Mouse (Mus musculus): ENCODE measurements around the gene Vti1a. TPM values are rescaled to one million over a fixed set of nuclear protein-coding genes. Genes with fewer than 3 reads are reported as not detected.
A peak's percentile ranks its signal among the peaks of the same experiment; 100 is the strongest.

Vti1a gene
- polyA plus RNA-seq, 1 experiment: 35.0 TPM

DNA sequence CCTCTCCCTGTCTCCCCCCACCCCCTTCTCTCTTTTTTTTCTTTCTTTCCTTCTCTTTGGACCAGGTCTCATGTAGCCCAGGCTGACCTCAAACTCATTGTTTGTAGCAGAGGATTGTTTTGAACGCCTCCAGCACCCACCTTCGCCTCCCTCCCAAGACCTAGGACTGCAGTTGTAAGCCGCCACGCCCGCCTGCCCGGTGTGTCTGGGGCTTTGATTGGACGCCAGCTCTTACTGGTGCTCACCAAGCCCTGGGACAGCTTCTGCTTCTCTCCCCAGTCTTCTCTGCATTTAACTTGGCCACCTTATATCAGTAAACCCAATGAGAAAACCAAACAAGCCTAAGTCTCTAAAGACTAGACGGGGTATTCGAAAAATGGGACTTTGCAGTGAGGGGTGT is 238.6 kb downstream of the Vti1a start:
- WGBS: 93% methylated on average over 9 of the region's 9 CpGs
- no peak for TF ChIP-seq CTCF (IDR thresholded peaks at IDR 0.05; ENCODE audit: borderline replicate concordance, insufficient read depth, low read depth, low read length)
- no peak for TF ChIP-seq POLR2A (IDR thresholded peaks at IDR 0.05; ENCODE audit: borderline replicate concordance, insufficient read depth, low read length)
- no peak for DNase-seq
- Histone ChIP-seq H3K4me1 (ENCODE audit: control insufficient read depth, insufficient read depth, low read length) (no peaks in the 10 kb centered on the region), H3K4me3 (replicated peaks; ENCODE audit: insufficient read depth, low read depth, low read length) (no peak overlapping the region), H3K27ac (ENCODE audit: insufficient read depth, low read length) (no peak overlapping the region), H3K27me3 (ENCODE audit: control insufficient read depth, insufficient read depth, low read length) (no peaks in the 10 kb centered on the region)

GRCm38 (mm10) chr19:55556168-55556999 is 240.3 kb downstream of the Vti1a start:
- no peak overlapping the region for H3K27ac ChIP-seq (ENCODE audit: insufficient read depth, low read length)
- no peak overlapping the region for H3K4me3 ChIP-seq (replicated peaks; ENCODE audit: insufficient read depth, low read depth, low read length)
- no peaks in the 10 kb centered on the region for H3K4me1 ChIP-seq (ENCODE audit: control insufficient read depth, insufficient read depth, low read length)
- TF ChIP-seq POLR2A (IDR thresholded peaks at IDR 0.05; ENCODE audit: borderline replicate concordance, insufficient read depth, low read length) (no peak), CTCF (IDR thresholded peaks at IDR 0.05; ENCODE audit: borderline replicate concordance, insufficient read depth, low read depth, low read length) (no peak)
- WGBS: 65% methylated on average over 21 of the region's 21 CpGs
- peak in 1 of 2 experiments; percentile 29 for DNase-seq
- no peaks in the 10 kb centered on the region for H3K27me3 ChIP-seq (ENCODE audit: control insufficient read depth, insufficient read depth, low read length)

- Histone ChIP-seq H3K4me3 (replicated peaks; ENCODE audit: insufficient read depth, low read depth, low read length) (no peak overlapping the region), H3K4me1 (ENCODE audit: control insufficient read depth, insufficient read depth, low read length) (peaks cover 11% of the 10 kb centered on the region), H3K27ac (ENCODE audit: insufficient read depth, low read length) (no peak overlapping the region), H3K27me3 (ENCODE audit: control insufficient read depth, insufficient read depth, low read length) (no peaks in the 10 kb centered on the region)
- WGBS: 97% methylated on average over 12 of the region's 12 CpGs
- no peak for DNase-seq
- TF ChIP-seq POLR2A (IDR thresholded peaks at IDR 0.05; ENCODE audit: borderline replicate concordance, insufficient read depth, low read length) (no peak), CTCF (IDR thresholded peaks at IDR 0.05; ENCODE audit: borderline replicate concordance, insufficient read depth, low read depth, low read length) (no peak)
Observed at GRCm38 (mm10) chr19:55559331-55559730, 243.2 kb downstream of the Vti1a start.

DNA sequence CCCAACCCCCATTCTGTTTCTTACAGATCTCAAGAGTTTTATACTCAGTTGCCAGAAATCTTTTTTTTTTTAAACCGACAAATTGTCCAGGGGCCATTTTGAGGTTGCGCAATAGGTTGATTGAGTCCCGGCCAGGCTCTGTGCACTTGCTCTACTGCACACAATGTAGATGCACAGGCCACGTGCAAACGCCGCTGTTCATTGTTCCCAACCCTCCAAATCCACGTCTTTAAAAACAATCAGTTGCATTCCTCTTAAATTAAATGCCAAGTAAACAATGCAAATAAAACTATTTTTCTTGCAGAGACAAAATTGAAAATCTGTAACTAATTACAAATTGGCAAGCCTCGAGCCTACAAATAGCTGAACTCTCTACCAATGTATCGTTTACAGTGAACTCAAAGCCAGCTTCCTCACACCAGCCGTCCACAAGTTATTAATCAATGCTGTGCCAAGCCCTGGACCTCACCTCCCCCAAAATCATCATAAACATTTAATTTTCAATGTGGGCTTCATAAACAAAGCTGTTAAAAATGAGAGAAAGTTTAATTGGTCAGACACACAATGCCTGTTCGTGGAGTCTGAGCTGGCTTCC is 244.1 kb downstream of the Vti1a start:
- Histone ChIP-seq H3K4me3 (replicated peaks; ENCODE audit: insufficient read depth, low read depth, low read length) (no peak overlapping the region), H3K27me3 (ENCODE audit: control insufficient read depth, insufficient read depth, low read length) (no peaks in the 10 kb centered on the region), H3K4me1 (ENCODE audit: control insufficient read depth, insufficient read depth, low read length) (peaks cover 17% of the 10 kb centered on the region), H3K27ac (ENCODE audit: insufficient read depth, low read length) (no peak overlapping the region)
- WGBS: 94% methylated on average over 11 of the region's 11 CpGs
- no peak for TF ChIP-seq CTCF (IDR thresholded peaks at IDR 0.05; ENCODE audit: borderline replicate concordance, insufficient read depth, low read depth, low read length)
- no peak for TF ChIP-seq POLR2A (IDR thresholded peaks at IDR 0.05; ENCODE audit: borderline replicate concordance, insufficient read depth, low read length)
- DNase-seq: no peak

DNA sequence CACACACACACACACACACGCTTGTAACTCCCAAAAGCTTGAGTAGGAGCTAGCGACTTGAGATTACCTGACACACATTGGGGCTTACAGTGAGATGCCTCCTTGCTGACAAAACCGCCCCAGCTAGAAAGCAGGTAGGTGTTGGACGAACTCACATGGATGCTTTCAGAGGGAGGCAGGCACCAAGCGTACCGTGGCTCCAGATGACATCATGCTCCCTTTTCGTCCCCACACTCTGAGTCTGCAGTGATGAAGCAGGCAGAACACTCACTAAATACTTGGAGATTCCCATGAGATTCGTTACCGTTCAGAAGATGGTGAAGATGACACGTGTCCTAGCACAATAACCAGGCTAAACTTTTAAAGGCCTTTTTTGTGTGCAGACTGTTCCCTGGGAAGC is 245.4 kb downstream of the Vti1a start:
- WGBS: 98% methylated on average over 10 of the region's 10 CpGs
- H3K4me1 ChIP-seq (ENCODE audit: control insufficient read depth, insufficient read depth, low read length): peaks cover 17% of the 10 kb centered on the region

DNA sequence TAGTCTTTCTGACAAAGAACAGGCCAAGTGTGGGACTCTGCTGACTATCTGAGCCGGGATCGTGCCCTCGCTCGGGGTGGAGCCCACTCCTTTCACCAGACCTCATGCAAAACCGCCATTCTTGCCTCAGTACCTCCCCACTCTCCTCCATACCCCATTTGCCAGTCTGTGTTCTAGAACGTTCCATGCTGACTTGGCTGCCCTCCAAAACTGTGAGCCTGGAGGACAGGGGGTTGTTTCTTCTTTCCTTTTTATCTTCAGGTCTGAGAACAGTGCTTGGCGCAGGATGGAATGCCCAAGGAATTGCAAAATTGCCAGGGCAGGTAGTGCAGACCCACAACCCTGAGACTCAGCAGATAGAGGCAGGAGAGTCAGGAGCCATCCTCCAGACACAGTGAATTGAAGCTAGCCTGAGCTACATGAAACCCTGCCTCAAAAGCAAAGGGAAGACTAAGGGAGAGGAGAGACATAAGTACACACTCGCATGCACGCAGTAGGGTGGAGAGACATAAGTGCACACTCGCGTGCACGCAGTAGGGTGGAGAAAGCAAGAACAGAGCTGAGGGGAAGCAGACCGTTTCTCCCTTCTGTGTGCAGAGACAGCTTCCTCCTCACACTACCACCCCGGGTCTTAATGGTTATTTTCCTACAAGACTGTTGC is 246.5 kb downstream of the Vti1a start:
- H3K27me3 ChIP-seq (ENCODE audit: control insufficient read depth, insufficient read depth, low read length): no peaks in the 10 kb centered on the region
- no peak overlapping the region for H3K4me3 ChIP-seq (replicated peaks; ENCODE audit: insufficient read depth, low read depth, low read length)
- no peak for TF ChIP-seq CTCF (IDR thresholded peaks at IDR 0.05; ENCODE audit: borderline replicate concordance, insufficient read depth, low read depth, low read length)
- 74% methylated on average over 14 of the region's 14 CpGs for WGBS
- H3K27ac ChIP-seq (ENCODE audit: insufficient read depth, low read length): no peak overlapping the region
- peaks cover 17% of the 10 kb centered on the region for H3K4me1 ChIP-seq (ENCODE audit: control insufficient read depth, insufficient read depth, low read length)
- peak in 1 of 2 experiments; percentile 13 for DNase-seq

More for the DNA sequence above, 245.4 kb downstream of the Vti1a start:
- Histone ChIP-seq H3K4me3 (replicated peaks; ENCODE audit: insufficient read depth, low read depth, low read length) (no peak overlapping the region), H3K27ac (ENCODE audit: insufficient read depth, low read length) (no peak overlapping the region), H3K27me3 (ENCODE audit: control insufficient read depth, insufficient read depth, low read length) (no peaks in the 10 kb centered on the region)
- TF ChIP-seq CTCF (IDR thresholded peaks at IDR 0.05; ENCODE audit: borderline replicate concordance, insufficient read depth, low read depth, low read length) (no peak), POLR2A (IDR thresholded peaks at IDR 0.05; ENCODE audit: borderline replicate concordance, insufficient read depth, low read length) (no peak)
- no peak for DNase-seq

GRCm38 (mm10) chr19:55563148-55563651 is 247.1 kb downstream of the Vti1a start:
- H3K27ac ChIP-seq (ENCODE audit: insufficient read depth, low read length): no peak overlapping the region
- H3K27me3 ChIP-seq (ENCODE audit: control insufficient read depth, insufficient read depth, low read length): no peaks in the 10 kb centered on the region
- peaks cover 17% of the 10 kb centered on the region for H3K4me1 ChIP-seq (ENCODE audit: control insufficient read depth, insufficient read depth, low read length)
- no peak for TF ChIP-seq POLR2A (IDR thresholded peaks at IDR 0.05; ENCODE audit: borderline replicate concordance, insufficient read depth, low read length)
- peak; percentile 83 to 88 for DNase-seq
- no peak overlapping the region for H3K4me3 ChIP-seq (replicated peaks; ENCODE audit: insufficient read depth, low read depth, low read length)
- WGBS: 8% methylated on average over 15 of the region's 15 CpGs
